Mouse (Mus musculus) forebrain, postnatal 0 days (tissue): ENCODE measurements around the gene Arid1b. TPM values are rescaled to one million over a fixed set of nuclear protein-coding genes. Genes with fewer than 3 reads are reported as not detected.

ENCODE experiments used
- ATAC-seq: fragments of 200-750 bp; cut with Nextera tagmentation; 2 replicates; pipeline ENCODE4 v1.8.0; 2017; ENCODE audit warnings: mild to moderate bottlenecking, moderate library complexity
- DNase-seq: peaks from one replicate; pipeline ENCODE4 v3.0.0-alpha.2; 2015
- H3K27ac ChIP-seq: fragments of 300-500 bp; sonication (generic); 2 replicates; pipeline ENCODE4 v1.5.1; 2014; ENCODE audit warnings: low read depth, mild to moderate bottlenecking, antibody characterized with exemption, low read length, moderate library complexity, mixed read lengths
- H3K27me3 ChIP-seq: fragments of 300-500 bp; sonication (generic); 2 replicates; pipeline ENCODE4 v1.6.1; 2014; ENCODE audit warnings: mild to moderate bottlenecking, low read length, mixed read lengths; ENCODE audit not compliant: insufficient read depth
- H3K36me3 ChIP-seq: fragments of 300-500 bp; sonication (generic); 2 replicates; pipeline ENCODE4 v1.6.1; 2014; ENCODE audit warnings: mild to moderate bottlenecking, moderate library complexity; ENCODE audit not compliant: insufficient read depth
- H3K4me1 ChIP-seq: fragments of 300-500 bp; sonication (generic); 2 replicates; pipeline ENCODE4 v1.6.1; 2014; ENCODE audit warnings: antibody characterized with exemption; ENCODE audit not compliant: insufficient read depth
- H3K4me2 ChIP-seq: fragments of 300-500 bp; sonication (generic); 2 replicates; pipeline ENCODE4 v1.6.1; 2014; ENCODE audit warnings: low read depth, mild to moderate bottlenecking, moderate library complexity
- H3K4me3 ChIP-seq: fragments of 300-500 bp; sonication (generic); 2 replicates; pipeline ENCODE4 v1.5.1; 2014; ENCODE audit warnings: low read depth, low read length, mixed read lengths
- H3K9ac ChIP-seq: fragments of 300-500 bp; sonication (generic); 2 replicates; pipeline ENCODE4 v1.6.1; 2014; ENCODE audit warnings: mild to moderate bottlenecking
- H3K9me3 ChIP-seq: fragments of 300-500 bp; sonication (generic); 2 replicates; pipeline ENCODE4 v1.6.1; 2016; ENCODE audit warnings: low read length
- CTCF ChIP-seq: sonication (generic); IDR thresholded peaks from 2 replicates; pipeline ENCODE4 v1.5.1; 2016; ENCODE audit warnings: antibody characterized with exemption, control low read depth, low read depth
- WGBS: fragments of 180-500 bp; shearing (Covaris S2); extraction: QIAGEN DNeasy Blood & Tissue Kit; methylation state at CpG from one replicate; pipeline ENCODE4 v1.1.7; 2014; 5-methylcytosine and 5-hydroxymethylcytosine counted together
- polyA plus RNA-seq: library from polyadenylated mRNA; unstranded; fragments of >200 nt; fragmentation: Nextera tagmentation; extraction: Ambion mirVana; gene quantifications from 2 replicates; pipeline ENCODE4 v1.2.1, GENCODE M21; 2015
- total RNA-seq: library from RNA; depleted of rRNA; stranded (reverse); fragments of >200 nt; gene quantifications from 2 replicates; pipeline ENCODE4 v1.2.3, GENCODE M21; 2014

Arid1b gene
- total and polyA plus RNA-seq, 2 experiments from 2014 or later: 10.5 to 51.6 TPM

- peaks cover 23% of the 10 kb centered on the region; the same call in 1 of the 2 replicates for H3K4me1 ChIP-seq
- H3K27me3 ChIP-seq: no peaks in the 10 kb centered on the region
- H3K9ac ChIP-seq: no peak overlapping the region
- H3K27ac ChIP-seq: no peak overlapping the region
- no peak overlapping the region for H3K4me2 ChIP-seq
- no peaks in the 10 kb centered on the region for H3K9me3 ChIP-seq
- ATAC-seq: no peak
- 54% methylated on average over 5 of the region's 5 CpGs for WGBS
- H3K4me3 ChIP-seq: no peak overlapping the region
- DNase-seq: no peak
- H3K36me3 ChIP-seq: 0 out of 2 replicates have a peak, but pooled peaks cover 3% of the 10 kb centered on the region
- no peak for TF ChIP-seq CTCF
Measured at GRCm38 (mm10) chr17:5060515-5061084, 66.5 kb downstream of the Arid1b start.

- 67% methylated on average over 3 of the region's 3 CpGs for WGBS
- no peak for TF ChIP-seq CTCF
- H3K4me1 ChIP-seq: peaks cover 23% of the 10 kb centered on the region; the same call in 1 of the 2 replicates
- DNase-seq: no peak
- 0 out of 2 replicates have a peak, but pooled peaks cover 3% of the 10 kb centered on the region for H3K36me3 ChIP-seq
- no peak for ATAC-seq
- H3K27me3 ChIP-seq: no peaks in the 10 kb centered on the region
- H3K9ac ChIP-seq: no peak overlapping the region
- no peak overlapping the region for H3K4me2 ChIP-seq
- no peak overlapping the region for H3K4me3 ChIP-seq
- no peaks in the 10 kb centered on the region for H3K9me3 ChIP-seq
- H3K27ac ChIP-seq: no peak overlapping the region
Measured at GRCm38 (mm10) chr17:5061183-5061582, 67.1 kb downstream of the Arid1b start.

DNA sequence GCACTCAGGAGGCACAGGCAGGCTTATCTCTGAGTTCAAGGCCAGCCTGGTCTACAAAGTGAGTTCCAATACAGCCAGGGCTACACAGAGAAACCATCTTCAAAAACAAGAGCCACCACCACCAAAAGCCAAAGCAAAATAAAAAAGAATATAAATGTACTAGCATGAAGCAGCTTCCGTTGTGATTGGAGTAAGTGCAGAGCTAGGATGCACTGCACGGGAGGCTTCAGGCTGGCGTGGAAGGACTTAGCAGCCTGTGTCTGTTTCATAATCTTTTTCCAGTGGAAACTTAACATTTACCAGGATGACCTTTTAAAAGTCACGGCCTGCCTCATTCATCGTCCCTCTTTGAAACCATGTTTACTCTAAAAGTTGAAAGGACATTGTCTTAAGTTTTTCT lies 67.5 kb downstream of the Arid1b start:
- Histone ChIP-seq H3K9me3 (no peaks in the 10 kb centered on the region), H3K9ac (no peak overlapping the region), H3K27me3 (no peaks in the 10 kb centered on the region), H3K4me1 (peaks cover 26% of the 10 kb centered on the region; the same call in 1 of the 2 replicates), H3K36me3 (0 out of 2 replicates have a peak, but pooled peaks cover 2% of the 10 kb centered on the region), H3K27ac (no peak overlapping the region), H3K4me3 (no peak overlapping the region), H3K4me2 (no peak overlapping the region)
- DNase-seq (no peak), ATAC-seq (no peak)
- no peak for TF ChIP-seq CTCF
- WGBS: 82% methylated on average over 5 of the region's 5 CpGs

GRCm38 (mm10) chr17:5063471-5064176 lies 69.5 kb downstream of the Arid1b start:
- H3K4me1 ChIP-seq: peaks cover 15% of the 10 kb centered on the region; the same call in 1 of the 2 replicates
- H3K9ac ChIP-seq: no peak overlapping the region
- no peaks in the 10 kb centered on the region for H3K36me3 ChIP-seq
- DNase-seq (no peak), ATAC-seq (no peak)
- no peaks in the 10 kb centered on the region for H3K27me3 ChIP-seq
- H3K4me3 ChIP-seq: no peak overlapping the region
- no peak for TF ChIP-seq CTCF
- 91% methylated on average over 9 of the region's 9 CpGs for whole genome bisulfite sequencing
- H3K27ac ChIP-seq: no peak overlapping the region
- no peaks in the 10 kb centered on the region for H3K9me3 ChIP-seq
- no peak overlapping the region for H3K4me2 ChIP-seq

DNA sequence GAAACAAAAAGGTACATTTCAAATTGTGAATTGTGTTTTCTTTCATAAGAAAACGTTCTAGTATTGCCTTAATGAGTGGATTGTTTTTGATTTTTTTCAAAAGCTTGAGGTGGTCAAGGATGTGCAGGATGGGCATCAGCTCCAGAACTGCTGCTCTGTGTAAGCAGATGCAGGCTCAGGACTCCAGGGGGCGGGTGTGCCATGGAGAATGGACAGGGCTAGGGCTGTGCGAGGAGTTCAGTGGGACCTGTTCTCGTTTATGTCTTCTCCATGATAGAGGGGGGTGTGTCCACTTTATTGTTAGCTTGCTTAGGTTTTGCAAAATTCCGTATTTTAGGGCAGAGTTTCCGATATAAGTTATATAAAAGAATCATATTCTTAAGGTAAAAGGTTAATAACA lies 70.6 kb downstream of the Arid1b start:
- WGBS: 78% methylated on average over 6 of the region's 6 CpGs
- no peak; the same call in 1 of the 2 replicates for TF ChIP-seq CTCF

DNA sequence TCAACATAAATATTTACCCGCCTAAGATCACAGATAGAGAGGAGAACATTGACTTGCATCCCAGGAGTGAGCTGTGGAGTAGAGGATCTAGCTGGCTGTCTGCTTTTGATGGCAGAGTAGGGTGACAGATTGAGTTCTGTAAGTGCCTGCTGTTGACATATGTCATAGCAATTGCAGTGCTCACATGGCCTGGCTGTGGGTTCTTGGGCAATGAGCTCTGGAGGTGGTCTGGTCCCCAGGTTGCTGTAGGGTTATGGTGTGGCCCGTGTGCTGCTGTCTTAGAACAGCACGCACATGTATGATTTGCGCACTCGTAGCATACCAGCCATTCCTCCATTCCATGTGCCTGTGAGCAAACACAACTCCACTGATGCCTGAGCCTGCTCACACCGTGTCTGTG lies 71.1 kb downstream of the Arid1b start:
- ATAC-seq: peak; percentile 49
- 77% methylated on average over 6 of the region's 6 CpGs for WGBS
- no peak for TF ChIP-seq CTCF

More for the DNA sequence above, 70.6 kb downstream of the Arid1b start:
- H3K4me1 ChIP-seq: peaks cover 8% of the 10 kb centered on the region; the same call in 1 of the 2 replicates
- no peaks in the 10 kb centered on the region for H3K9me3 ChIP-seq
- H3K4me3 ChIP-seq: no peak overlapping the region
- no peaks in the 10 kb centered on the region for H3K27me3 ChIP-seq
- no peaks in the 10 kb centered on the region for H3K36me3 ChIP-seq
- H3K4me2 ChIP-seq: no peak overlapping the region
- ATAC-seq (no peak; the same call in 1 of the 2 replicates), DNase-seq (no peak)
- no peak overlapping the region for H3K9ac ChIP-seq
- H3K27ac ChIP-seq: no peak overlapping the region

GRCm38 (mm10) chr17:5066835-5067234 lies 72.7 kb downstream of the Arid1b start:
- no peak for TF ChIP-seq CTCF
- H3K36me3 ChIP-seq: no peaks in the 10 kb centered on the region
- peak; percentile 19; the same call in 1 of the 2 replicates for ATAC-seq
- DNase-seq: no peak
- H3K27me3 ChIP-seq: no peaks in the 10 kb centered on the region
- H3K4me1 ChIP-seq: peaks cover 8% of the 10 kb centered on the region; the same call in 1 of the 2 replicates
- H3K9ac ChIP-seq: no peak overlapping the region
- peak overlapping the region; percentile 15; the same call in 1 of the 2 replicates for H3K27ac ChIP-seq
- WGBS: 68% methylated on average over 8 of the region's 8 CpGs
- no peak overlapping the region for H3K4me3 ChIP-seq
- no peak overlapping the region for H3K4me2 ChIP-seq
- H3K9me3 ChIP-seq: no peaks in the 10 kb centered on the region

More for the DNA sequence above, 71.1 kb downstream of the Arid1b start:
- H3K27ac ChIP-seq: no peak overlapping the region
- H3K36me3 ChIP-seq: no peaks in the 10 kb centered on the region
- no peaks in the 10 kb centered on the region for H3K9me3 ChIP-seq
- DNase-seq: no peak
- peaks cover 8% of the 10 kb centered on the region; the same call in 1 of the 2 replicates for H3K4me1 ChIP-seq
- no peak overlapping the region for H3K9ac ChIP-seq
- no peak overlapping the region for H3K4me3 ChIP-seq
- no peak overlapping the region for H3K4me2 ChIP-seq
- H3K27me3 ChIP-seq: no peaks in the 10 kb centered on the region
